Mouse (Mus musculus): Measurements from ENCODE around the gene Crk.

Gene Crk

GRCm38 (mm10) chr11:75678747-75679438, at the start of gene Crk:
Crk (plus strand) TSS chr11:75679259.
- DNase-seq, result peak; percentile 99

- DNase-seq, result no peak
These were observed 49.0 kb upstream of the Crk start for GRCm38 (mm10) chr11:75630098-75630497.

- DNase-seq, result peak; percentile 97
These were observed 48.3 kb upstream of the Crk start, which contains the start of gene Inpp5k for GRCm38 (mm10) chr11:75630645-75631229. Inpp5k (plus strand) TSS chr11:75630988.

GRCm38 (mm10) chr11:75631561-75632225, 47.4 kb upstream of the Crk start:
- DNase-seq, result peak; percentile 66

GRCm38 (mm10) chr11:75632921-75633320, 46.1 kb upstream of the Crk start:
- DNase-seq, result no peak

- peak; percentile 39 for DNase-seq
These were observed 44.3 kb upstream of the Crk start for GRCm38 (mm10) chr11:75634801-75635200.

- peak; percentile 60 for DNase-seq
These were observed 43.7 kb upstream of the Crk start for GRCm38 (mm10) chr11:75635315-75635714.

- no peak for DNase-seq
These were observed 35.7 kb upstream of the Crk start for GRCm38 (mm10) chr11:75643323-75643722.

- no peak for DNase-seq
These were observed 34.4 kb upstream of the Crk start for GRCm38 (mm10) chr11:75644684-75645083.

GRCm38 (mm10) chr11:75647681-75648211, 31.3 kb upstream of the Crk start:
- no peak for DNase-seq

GRCm38 (mm10) chr11:75649155-75649561, 29.9 kb upstream of the Crk start:
- DNase-seq, result peak; percentile 60

GRCm38 (mm10) chr11:75650311-75650710, 28.7 kb upstream of the Crk start, which contains the start of gene Myo1c:
Myo1c (plus strand) TSS chr11:75650504.
- peak; percentile 77 for DNase-seq

GRCm38 (mm10) chr11:75650958-75651425, 28.1 kb upstream of the Crk start:
- no peak for DNase-seq

GRCm38 (mm10) chr11:75651426-75652221, 27.4 kb upstream of the Crk start:
- DNase-seq, result peak; percentile 91

GRCm38 (mm10) chr11:75652222-75652941, 26.7 kb upstream of the Crk start:
- peak; percentile 79 for DNase-seq

- peak; percentile 62 for DNase-seq
These were observed 25.9 kb upstream of the Crk start for GRCm38 (mm10) chr11:75652942-75653684.

GRCm38 (mm10) chr11:75653781-75654470, 25.1 kb upstream of the Crk start:
- DNase-seq, result peak; percentile 93

- no peak for DNase-seq
These were observed 24.3 kb upstream of the Crk start for GRCm38 (mm10) chr11:75654471-75655390.
